Mouse (Mus musculus): ENCODE results near the gene Runx1. TPM values are rescaled to one million over a fixed set of nuclear protein-coding genes. Genes with fewer than 3 reads are reported as not detected.
A peak's percentile ranks its signal among the peaks of the same experiment; 100 is the strongest.

The Runx1 gene
- total RNA-seq, 1 experiment from 2014 or later = 47.3 TPM

- no peak for ATAC-seq (replicated peaks in 1 of 2; ENCODE audit: insufficient read depth in 1 of 2, low FRiP score in 2 of 2, low TSS enrichment in 1 of 2, low read depth in 1 of 2, poor library complexity in 2 of 2, severe bottlenecking in 2 of 2)
Observed at GRCm38 (mm10) chr16:92779896-92780435, 46.0 kb downstream of the Runx1 start.

DNA sequence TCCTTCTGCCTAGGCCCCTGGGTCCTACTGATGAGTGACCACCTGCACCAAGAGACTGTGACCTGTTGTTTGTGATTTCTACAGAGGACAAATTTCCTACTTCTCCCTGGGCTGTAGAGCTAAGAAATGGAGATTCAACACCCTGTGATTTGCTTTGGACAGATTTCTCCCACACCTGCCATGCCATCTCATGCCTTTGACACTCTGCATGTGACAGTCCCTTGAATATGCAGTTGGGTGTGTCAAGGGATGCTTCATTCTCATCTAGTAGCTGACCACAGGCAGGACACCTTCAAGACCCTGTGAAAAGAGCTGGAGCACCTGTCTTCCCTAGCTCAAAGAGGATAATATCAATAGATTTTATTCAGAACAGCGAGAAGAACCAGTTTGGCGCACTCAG lies 46.8 kb downstream of the Runx1 start:
- ATAC-seq (replicated peaks in 1 of 2; ENCODE audit: insufficient read depth in 1 of 2, low FRiP score in 2 of 2, low TSS enrichment in 1 of 2, low read depth in 1 of 2, poor library complexity in 2 of 2, severe bottlenecking in 2 of 2) = no peak

DNA sequence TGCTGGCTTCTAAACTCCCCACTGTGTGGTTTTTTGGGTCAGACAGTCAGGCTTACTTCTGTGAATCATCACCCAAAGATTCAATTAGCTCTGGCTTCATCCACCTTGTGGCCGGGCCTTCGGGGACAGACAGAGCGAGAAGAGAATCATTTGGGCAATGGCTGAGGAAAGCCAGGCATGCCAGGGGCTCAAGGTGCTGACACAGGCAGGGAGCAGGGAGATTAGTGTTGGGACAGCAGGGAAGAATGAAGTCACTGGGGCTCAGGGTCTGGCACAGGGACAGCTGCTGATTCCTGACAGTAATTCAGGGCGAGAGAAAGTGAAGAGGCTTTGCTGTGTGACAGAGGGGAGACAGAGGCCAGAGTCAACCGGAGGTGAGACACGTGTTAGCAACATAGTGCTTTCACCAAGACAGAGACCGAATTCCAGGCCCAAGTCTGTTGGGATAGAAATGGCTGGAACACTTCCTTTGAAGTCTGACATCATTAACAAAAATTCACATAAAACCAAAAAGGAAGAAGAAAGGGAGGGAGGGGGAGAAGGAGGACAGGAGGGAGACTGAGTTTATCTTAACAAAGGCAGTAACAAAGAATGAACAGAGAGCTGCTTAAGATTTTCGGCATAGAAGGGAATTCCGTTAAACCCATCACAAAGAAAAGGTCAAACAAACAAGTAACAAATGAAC lies 47.7 kb downstream of the Runx1 start:
- no peak for ATAC-seq (replicated peaks in 1 of 2; ENCODE audit: insufficient read depth in 1 of 2, low FRiP score in 2 of 2, low TSS enrichment in 1 of 2, low read depth in 1 of 2, poor library complexity in 2 of 2, severe bottlenecking in 2 of 2)

GRCm38 (mm10) chr16:92767862-92768261 lies 58.1 kb downstream of the Runx1 start:
- no peak for ATAC-seq (replicated peaks in 1 of 2; ENCODE audit: insufficient read depth in 1 of 2, low FRiP score in 2 of 2, low TSS enrichment in 1 of 2, low read depth in 1 of 2, poor library complexity in 2 of 2, severe bottlenecking in 2 of 2)

DNA sequence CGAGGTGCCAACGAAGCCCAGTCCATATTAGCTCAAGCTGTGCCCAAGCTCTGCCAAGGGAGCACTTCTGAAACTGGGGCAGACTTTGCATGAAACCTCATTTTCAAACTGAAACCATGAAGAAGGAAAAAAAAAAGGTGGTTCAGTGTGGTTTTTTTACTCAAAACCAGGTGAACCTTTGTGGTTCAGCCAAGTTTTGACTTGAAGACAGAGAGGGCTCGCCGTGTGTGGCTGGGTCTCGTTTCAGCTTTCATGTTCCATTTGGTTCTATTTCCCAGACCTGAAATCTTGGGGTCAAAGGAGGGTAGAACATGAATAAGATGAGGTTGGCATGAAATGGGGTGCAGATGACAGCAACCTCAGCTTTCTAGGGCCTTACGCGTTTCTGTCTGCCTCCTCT lies 58.5 kb downstream of the Runx1 start:
- ATAC-seq (replicated peaks in 1 of 2; ENCODE audit: insufficient read depth in 1 of 2, low FRiP score in 2 of 2, low TSS enrichment in 1 of 2, low read depth in 1 of 2, poor library complexity in 2 of 2, severe bottlenecking in 2 of 2) = no peak

DNA sequence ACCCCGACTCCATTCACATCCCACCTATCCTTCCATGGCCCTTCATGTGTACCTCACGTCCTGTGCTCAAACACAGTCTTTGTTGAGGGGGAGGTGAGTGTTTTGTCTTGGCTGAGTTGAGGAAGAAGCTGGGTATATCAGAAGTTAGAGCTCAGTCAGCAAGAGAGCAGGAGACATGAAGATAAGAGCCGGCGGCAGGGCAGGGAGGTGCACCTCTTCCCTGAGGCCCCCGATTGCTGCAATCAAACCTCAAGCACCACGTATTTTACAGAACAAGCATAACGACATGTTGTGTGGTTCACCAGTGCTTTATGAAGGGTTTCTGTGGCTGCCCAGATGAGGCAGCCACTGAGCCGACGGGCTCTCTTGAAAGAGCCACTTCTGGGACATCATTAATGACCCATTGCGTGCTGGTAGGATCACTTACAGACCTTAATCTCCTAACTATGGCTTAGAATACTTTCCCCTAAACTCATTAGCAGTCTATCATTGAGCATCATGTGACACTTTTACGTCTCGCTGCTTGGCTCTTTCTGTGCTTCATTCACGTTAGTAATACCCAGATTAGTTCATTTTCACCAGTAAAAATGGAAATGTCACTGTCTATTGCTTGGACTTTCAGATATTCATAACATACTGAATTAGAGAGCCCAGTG lies 61.1 kb downstream of the Runx1 start:
- peak; percentile 25 to 40; a peak in 1 of 4 replicates for ATAC-seq (replicated peaks in 1 of 2; ENCODE audit: insufficient read depth in 1 of 2, low FRiP score in 2 of 2, low TSS enrichment in 1 of 2, low read depth in 1 of 2, poor library complexity in 2 of 2, severe bottlenecking in 2 of 2)

DNA sequence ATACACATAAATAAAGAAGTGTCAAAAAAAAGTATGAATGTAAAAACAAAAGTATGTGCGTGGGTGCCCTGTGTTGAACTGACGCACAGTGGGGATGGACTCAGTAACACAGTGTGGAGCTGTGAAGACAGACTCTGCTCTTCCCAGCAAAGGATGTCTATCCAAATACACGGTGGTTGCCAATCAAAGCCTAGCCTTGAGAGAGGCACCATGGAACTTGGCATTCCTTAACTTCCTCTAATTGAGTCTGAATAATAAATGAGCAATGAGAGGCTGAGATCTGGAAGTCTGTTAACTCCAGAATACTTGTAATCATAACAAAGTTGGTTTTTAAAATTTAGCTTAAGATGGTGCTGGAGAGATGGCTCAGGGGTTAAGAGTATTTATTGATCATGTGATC lies 62.3 kb downstream of the Runx1 start:
- no peak for ATAC-seq (replicated peaks in 1 of 2; ENCODE audit: insufficient read depth in 1 of 2, low FRiP score in 2 of 2, low TSS enrichment in 1 of 2, low read depth in 1 of 2, poor library complexity in 2 of 2, severe bottlenecking in 2 of 2)

- ATAC-seq (replicated peaks in 1 of 2; ENCODE audit: insufficient read depth in 1 of 2, low FRiP score in 2 of 2, low TSS enrichment in 1 of 2, low read depth in 1 of 2, poor library complexity in 2 of 2, severe bottlenecking in 2 of 2) = no peak
Observed at GRCm38 (mm10) chr16:92761968-92762521, 63.9 kb downstream of the Runx1 start.

GRCm38 (mm10) chr16:92760091-92760490 lies 65.9 kb downstream of the Runx1 start:
- ATAC-seq (replicated peaks in 1 of 2; ENCODE audit: insufficient read depth in 1 of 2, low FRiP score in 2 of 2, low TSS enrichment in 1 of 2, low read depth in 1 of 2, poor library complexity in 2 of 2, severe bottlenecking in 2 of 2) = no peak

DNA sequence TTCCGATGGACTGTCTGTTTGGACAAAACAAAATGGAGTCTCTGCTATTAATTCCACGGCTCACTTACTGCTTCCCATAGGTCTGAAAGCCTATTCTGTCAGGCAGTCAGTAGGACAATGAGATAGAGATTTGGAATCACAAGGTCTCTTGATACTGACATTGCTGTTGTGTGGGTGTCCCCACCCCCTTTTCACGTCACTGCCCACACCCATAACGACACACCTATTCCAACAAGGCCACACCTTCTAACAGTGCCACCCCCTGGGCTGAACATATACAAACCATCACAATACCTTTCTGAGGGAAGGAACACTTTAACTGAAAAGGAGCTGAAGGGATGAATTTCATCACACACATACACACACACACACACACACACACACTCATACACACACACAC lies 68.4 kb downstream of the Runx1 start:
- ATAC-seq (replicated peaks in 1 of 2; ENCODE audit: insufficient read depth in 1 of 2, low FRiP score in 2 of 2, low TSS enrichment in 1 of 2, low read depth in 1 of 2, poor library complexity in 2 of 2, severe bottlenecking in 2 of 2) = no peak

DNA sequence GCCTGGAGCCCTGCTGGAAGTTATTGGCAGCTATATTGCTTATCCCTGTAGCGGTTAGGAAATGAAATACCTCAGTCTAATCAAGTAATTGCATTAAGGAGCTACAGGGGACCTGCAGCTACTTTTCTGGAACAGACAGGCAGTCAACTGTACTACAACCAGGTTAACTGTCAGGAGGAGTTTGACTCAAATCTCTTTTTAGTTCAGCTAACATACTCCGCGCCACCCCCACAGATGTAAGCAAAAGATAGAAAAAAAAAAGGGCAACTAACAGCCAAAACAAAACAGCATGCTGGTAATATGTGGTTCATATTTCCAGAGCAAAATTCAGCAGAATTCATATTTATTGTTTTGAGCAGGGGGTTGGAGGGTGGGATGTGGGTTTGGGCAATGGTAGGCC lies 72.0 kb downstream of the Runx1 start:
- ATAC-seq (replicated peaks in 1 of 2; ENCODE audit: insufficient read depth in 1 of 2, low FRiP score in 2 of 2, low TSS enrichment in 1 of 2, low read depth in 1 of 2, poor library complexity in 2 of 2, severe bottlenecking in 2 of 2) = no peak

DNA sequence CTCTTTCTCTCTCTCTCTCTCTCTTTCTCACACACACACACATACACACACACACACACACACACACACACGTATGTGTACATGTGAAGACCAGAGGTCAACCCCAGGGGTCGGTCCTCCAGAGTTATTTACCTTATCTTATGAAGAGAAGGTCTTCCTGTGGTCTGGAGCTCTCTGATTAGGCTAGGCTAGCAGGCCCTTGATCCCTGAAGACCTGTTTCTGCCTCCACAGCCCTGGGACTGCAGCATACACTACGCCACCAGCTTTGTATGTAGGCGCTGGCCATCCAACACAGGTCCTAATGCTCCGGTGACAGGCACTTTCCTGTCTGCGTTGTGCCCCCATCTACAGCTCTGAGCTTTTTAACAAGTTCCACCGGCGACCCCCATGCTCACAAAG lies 72.8 kb downstream of the Runx1 start:
- ATAC-seq (replicated peaks in 1 of 2; ENCODE audit: insufficient read depth in 1 of 2, low FRiP score in 2 of 2, low TSS enrichment in 1 of 2, low read depth in 1 of 2, poor library complexity in 2 of 2, severe bottlenecking in 2 of 2) = no peak

- ATAC-seq (replicated peaks in 1 of 2; ENCODE audit: insufficient read depth in 1 of 2, low FRiP score in 2 of 2, low TSS enrichment in 1 of 2, low read depth in 1 of 2, poor library complexity in 2 of 2, severe bottlenecking in 2 of 2) = 0 out of 4 replicates have a peak, but pooled peaks of 1 of the 2 experiments have one; percentile 6
Observed at GRCm38 (mm10) chr16:92748272-92748671, 77.7 kb downstream of the Runx1 start.

GRCm38 (mm10) chr16:92747062-92747461 lies 78.9 kb downstream of the Runx1 start:
- no peak for ATAC-seq (replicated peaks in 1 of 2; ENCODE audit: insufficient read depth in 1 of 2, low FRiP score in 2 of 2, low TSS enrichment in 1 of 2, low read depth in 1 of 2, poor library complexity in 2 of 2, severe bottlenecking in 2 of 2)

- ATAC-seq (replicated peaks in 1 of 2; ENCODE audit: insufficient read depth in 1 of 2, low FRiP score in 2 of 2, low TSS enrichment in 1 of 2, low read depth in 1 of 2, poor library complexity in 2 of 2, severe bottlenecking in 2 of 2) = no peak
Observed at GRCm38 (mm10) chr16:92745239-92745638, 80.7 kb downstream of the Runx1 start.

- ATAC-seq (replicated peaks in 1 of 2; ENCODE audit: insufficient read depth in 1 of 2, low FRiP score in 2 of 2, low TSS enrichment in 1 of 2, low read depth in 1 of 2, poor library complexity in 2 of 2, severe bottlenecking in 2 of 2) = no peak
Observed at GRCm38 (mm10) chr16:92744172-92744777, 81.7 kb downstream of the Runx1 start.

DNA sequence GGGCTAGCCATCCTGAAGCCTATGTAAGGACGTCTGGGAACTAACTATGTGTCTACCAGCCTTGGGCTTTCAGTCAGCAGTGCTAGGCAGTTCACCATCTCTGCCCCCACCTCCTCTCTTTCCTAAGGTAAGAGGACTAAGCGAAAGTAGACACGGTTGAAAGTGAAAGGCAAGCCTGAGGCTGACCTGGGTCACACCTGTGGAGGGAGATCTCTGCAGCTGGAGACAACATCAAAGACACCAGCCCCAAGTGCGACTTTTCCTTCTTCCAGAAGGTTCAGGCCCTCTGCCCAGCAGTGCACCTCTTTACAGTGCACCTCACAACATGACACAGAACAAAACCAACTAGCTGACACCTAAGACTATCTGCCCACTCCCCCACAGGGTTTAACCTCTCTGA lies 82.2 kb downstream of the Runx1 start:
- ATAC-seq (replicated peaks in 1 of 2; ENCODE audit: insufficient read depth in 1 of 2, low FRiP score in 2 of 2, low TSS enrichment in 1 of 2, low read depth in 1 of 2, poor library complexity in 2 of 2, severe bottlenecking in 2 of 2) = no peak

DNA sequence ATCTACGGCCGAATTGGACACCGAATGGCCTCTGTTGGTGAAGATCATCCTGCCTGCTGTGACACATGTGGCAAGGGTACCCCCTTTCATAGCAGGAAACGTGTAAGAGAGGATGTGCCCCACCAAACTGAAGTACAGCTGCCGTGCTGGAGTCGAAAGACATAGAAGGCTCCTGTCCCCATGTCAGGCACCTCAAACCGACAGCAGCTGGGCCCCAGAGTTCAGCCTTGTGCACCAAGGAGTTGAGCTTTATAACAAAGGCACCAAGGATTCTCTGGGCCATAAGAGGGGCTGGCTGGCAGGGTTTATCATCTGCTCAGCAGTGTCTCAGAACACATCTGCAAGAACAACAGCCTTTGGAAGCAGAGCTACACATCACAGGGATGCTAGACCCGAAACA lies 84.6 kb downstream of the Runx1 start:
- ATAC-seq (replicated peaks in 1 of 2; ENCODE audit: insufficient read depth in 1 of 2, low FRiP score in 2 of 2, low TSS enrichment in 1 of 2, low read depth in 1 of 2, poor library complexity in 2 of 2, severe bottlenecking in 2 of 2) = no peak

Data from hematopoietic stem cell, adult 5-6 weeks (primary cell).